Mouse (Mus musculus) myocyte (in vitro differentiated cells): ENCODE measurements around the gene Ccl25. TPM values are rescaled to one million over a fixed set of nuclear protein-coding genes. Genes with fewer than 3 reads are reported as not detected.
A peak's percentile ranks its signal among the peaks of the same experiment; 100 is the strongest.

Experiments
- H3K27me3 ChIP-seq: one replicate; pipeline ENCODE4 v1.6.1; 2011; ENCODE audit not compliant: control insufficient read depth, insufficient read depth, insufficient read length
- H3K36me3 ChIP-seq: one replicate; pipeline ENCODE4 v1.6.1; 2011; ENCODE audit not compliant: control insufficient read depth, insufficient read depth
- H3K4me2 ChIP-seq: one replicate; pipeline ENCODE4 v1.6.1; 2011; ENCODE audit warnings: low read depth, control low read depth
- H3K4me3 ChIP-seq: one replicate; pipeline ENCODE4 v1.5.1; 2011; ENCODE audit warnings: mild to moderate bottlenecking, control low read depth, moderate library complexity
- H3K79me2 ChIP-seq: one replicate; pipeline ENCODE4 v1.6.1; 2011; ENCODE audit not compliant: control insufficient read depth, insufficient read depth
- H3ac ChIP-seq: one replicate; pipeline ENCODE4 v1.6.1; 2011; ENCODE audit not compliant: control insufficient read depth, insufficient read length
- CEBPB ChIP-seq: IDR thresholded peaks from 2 replicates; pipeline ENCODE4 v1.6.1; 2011; ENCODE audit warnings: mild to moderate bottlenecking, moderate library complexity; ENCODE audit not compliant: poor library complexity, insufficient read depth, severe bottlenecking
- E2F4 ChIP-seq: IDR thresholded peaks from one replicate; pipeline ENCODE4 v1.6.1; 2011; ENCODE audit warnings: mild to moderate bottlenecking, control low read depth, moderate library complexity; ENCODE audit not compliant: insufficient read depth
- MAX ChIP-seq: IDR thresholded peaks from one replicate; pipeline ENCODE4 v1.6.1; 2011; ENCODE audit warnings: low read depth, mild to moderate bottlenecking, control low read depth
- MYOD1 ChIP-seq, 3 experiments: IDR thresholded peaks; one replicate each; pipeline ENCODE4 v1.6.1; 2011; ENCODE audit warnings: control low read depth in 2 of 3, low read depth in 2 of 3, mild to moderate bottlenecking in 2 of 3, moderate library complexity in 1 of 3; ENCODE audit not compliant: insufficient read length in 2 of 3, control insufficient read depth in 1 of 3
- MYOG ChIP-seq, 3 experiments: IDR thresholded peaks; one replicate each; pipeline ENCODE4 v1.6.1; 2011; ENCODE audit warnings: control low read depth in 2 of 3, low read depth in 2 of 3, mild to moderate bottlenecking in 2 of 3; ENCODE audit not compliant: insufficient read length in 2 of 3, control insufficient read depth in 1 of 3, insufficient read depth in 1 of 3
- POLR2A ChIP-seq: IDR thresholded peaks from one replicate; pipeline ENCODE4 v1.6.1; 2011; ENCODE audit warnings: low read depth, mild to moderate bottlenecking, control low read depth, moderate library complexity; ENCODE audit not compliant: insufficient read length
- POLR2AphosphoS2 ChIP-seq: IDR thresholded peaks from one replicate; pipeline ENCODE4 v1.6.1; 2011; ENCODE audit warnings: low read depth, control low read depth; ENCODE audit not compliant: insufficient read length
- REST ChIP-seq: IDR thresholded peaks from one replicate; pipeline ENCODE4 v1.6.1; 2011; ENCODE audit warnings: mild to moderate bottlenecking, control low read depth, moderate library complexity; ENCODE audit not compliant: insufficient read depth, insufficient read length
- SRF ChIP-seq: IDR thresholded peaks from one replicate; pipeline ENCODE4 v1.6.1; 2011; ENCODE audit warnings: low read depth; ENCODE audit not compliant: control insufficient read depth, insufficient read length
- TCF12 ChIP-seq: IDR thresholded peaks from one replicate; pipeline ENCODE4 v1.6.1; 2011; ENCODE audit warnings: mild to moderate bottlenecking, control low read depth; ENCODE audit not compliant: poor library complexity, insufficient read depth, severe bottlenecking
- TCF3 ChIP-seq: IDR thresholded peaks from one replicate; pipeline ENCODE4 v1.6.1; 2011; ENCODE audit warnings: low read depth, control low read depth; ENCODE audit not compliant: insufficient read length
- USF1 ChIP-seq: IDR thresholded peaks from one replicate; pipeline ENCODE4 v1.6.1; 2011; ENCODE audit warnings: low read depth, mild to moderate bottlenecking, control low read depth, moderate library complexity
- polyA plus RNA-seq: library from polyadenylated mRNA; unstranded; fragments of >200 nt; fragmentation: generic; extraction: Trizol; gene quantifications from one replicate; pipeline ENCODE4 v1.2.1, GENCODE M21; 2012; ENCODE audit warnings: missing spikeins

Gene Ccl25
- 6.7 TPM for polyA plus RNA-seq

DNA sequence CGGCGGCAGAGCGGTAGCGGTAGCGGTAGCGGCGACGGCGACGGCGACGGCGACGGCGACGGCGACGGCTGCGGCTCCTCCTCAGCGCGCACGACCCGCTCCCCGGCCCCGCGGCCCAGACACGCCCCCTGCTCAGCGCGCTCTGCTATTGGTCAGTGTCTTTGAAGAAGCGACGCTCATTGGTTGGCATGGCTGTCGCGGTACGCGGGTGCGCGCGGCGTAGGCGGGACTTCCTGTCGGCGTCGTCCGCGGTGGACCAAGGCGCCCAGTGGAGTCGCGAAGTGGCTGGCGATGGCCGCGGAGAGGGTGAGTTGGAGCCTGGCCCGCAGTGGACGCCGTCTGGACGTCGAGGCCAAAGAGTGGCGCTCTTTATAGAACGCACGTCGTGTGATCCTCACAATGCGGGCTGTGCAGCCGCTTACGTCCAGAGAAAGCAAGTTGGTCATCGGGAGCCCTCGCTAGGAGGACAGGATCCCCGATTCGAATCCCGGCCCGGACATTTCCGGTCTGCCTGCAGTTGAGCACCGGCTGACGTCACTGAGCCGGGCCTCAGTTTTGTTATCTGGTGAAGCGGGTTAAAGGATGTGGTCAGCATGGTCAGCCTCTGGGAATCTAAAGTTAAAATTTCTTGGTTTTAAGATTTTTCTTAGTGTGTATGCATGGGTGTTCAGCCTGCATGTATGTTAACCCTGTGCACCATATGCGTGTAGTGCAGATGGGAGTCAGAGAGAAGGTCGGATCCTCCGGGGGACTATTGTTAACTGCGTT, at the start of gene Ccl25, which contains the start of gene Elavl1:
Gene Ccl25 (plus strand): TSS at position 228 of the 768 bp plus-strand sequence.
Gene Elavl1 (minus strand): TSS at position 431 of the 768 bp plus-strand sequence.
- no peaks in the 10 kb centered on the region for H3K27me3 ChIP-seq
- peaks cover 31% of the 10 kb centered on the region for H3K36me3 ChIP-seq
- peaks cover 78% of the 10 kb centered on the region for H3K79me2 ChIP-seq
- peak within 1 kb of the TSS; percentile 90 for H3K4me2 ChIP-seq
- H3ac ChIP-seq: peak within 1 kb of the TSS; percentile 85
- peak within 1 kb of the TSS; percentile 72 for H3K4me3 ChIP-seq
- TF ChIP-seq POLR2AphosphoS2 (peak; percentile 87), MYOG (IDR thresholded peaks at IDR 0.05; ENCODE audit: control insufficient read depth in 1 of 3, insufficient read depth in 1 of 3, insufficient read length in 2 of 3, low read depth in 2 of 3) (no peak), POLR2A (peak; percentile 88)

DNA sequence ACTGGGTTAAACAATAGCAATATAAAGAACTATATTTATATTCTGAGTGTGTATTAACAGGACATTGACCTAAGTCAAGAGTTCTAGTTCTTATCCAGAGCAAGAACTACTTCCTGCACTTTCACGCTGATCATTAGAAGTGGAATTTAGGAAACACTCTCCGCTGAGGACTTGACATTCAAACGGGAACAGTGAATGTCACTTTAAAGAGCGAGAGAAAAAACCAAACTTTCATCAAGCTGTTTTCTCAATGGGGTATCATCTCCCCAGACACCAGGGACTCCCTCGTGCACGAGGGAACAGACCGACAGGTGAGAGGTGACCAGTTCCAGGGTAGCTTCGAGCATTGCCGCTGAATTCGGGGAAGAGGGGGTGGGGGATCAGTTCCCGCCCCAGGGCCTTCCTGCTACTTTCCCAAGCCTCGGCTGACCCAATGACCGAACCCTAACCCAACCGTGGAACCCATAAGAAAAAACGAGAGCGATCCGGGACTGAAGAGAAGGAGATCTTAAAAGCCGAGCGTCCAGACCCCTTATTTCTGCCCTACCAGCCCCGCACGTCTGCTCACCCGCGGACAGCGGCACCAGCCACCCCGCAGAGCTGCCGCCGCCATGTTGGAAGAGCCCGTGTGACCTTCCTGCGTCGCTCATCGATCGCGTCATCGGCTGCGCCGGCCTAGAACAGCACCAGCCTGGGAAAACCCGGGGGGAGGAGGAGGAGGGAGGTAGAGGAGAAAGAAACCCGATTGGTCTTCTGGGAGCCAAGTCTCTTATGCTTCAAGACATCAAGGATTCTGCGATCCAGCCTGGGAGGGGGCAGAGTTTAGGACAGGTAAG, 49.5 kb upstream of the Ccl25 start, which contains the start of gene Timm44:
Gene Timm44 (minus strand): TSS at position 639 of the 836 bp plus-strand sequence.
- Histone ChIP-seq H3K79me2 (peaks cover 16% of the 10 kb centered on the region), H3K4me2 (peak within 1 kb of the TSS; percentile 92), H3K4me3 (peak within 1 kb of the TSS; percentile 57), H3K36me3 (peaks cover 7% of the 10 kb centered on the region), H3ac (peak within 1 kb of the TSS; percentile 10), H3K27me3 (no peaks in the 10 kb centered on the region)
- TF ChIP-seq SRF (peak; percentile 83), MYOD1 (IDR thresholded peaks at IDR 0.05; ENCODE audit: control insufficient read depth in 1 of 3, insufficient read length in 2 of 3, low read depth in 2 of 3) (no peak), POLR2AphosphoS2 (peak; percentile 93), USF1 (peak; percentile 80), REST (peak; percentile 13), TCF3 (no peak), TCF12 (no peak), POLR2A (peak; percentile 90), MYOG (IDR thresholded peaks at IDR 0.05; ENCODE audit: control insufficient read depth in 1 of 3, insufficient read depth in 1 of 3, insufficient read length in 2 of 3, low read depth in 2 of 3) (peak in 1 of 3 experiments; percentile 23), CEBPB (no peak)

GRCm38 (mm10) chr8:4276111-4276465, 48.9 kb upstream of the Ccl25 start:
- Histone ChIP-seq H3K27me3 (no peaks in the 10 kb centered on the region), H3K79me2 (peaks cover 16% of the 10 kb centered on the region), H3ac (peak overlapping the region; percentile 10), H3K4me3 (peak overlapping the region; percentile 57), H3K36me3 (peaks cover 7% of the 10 kb centered on the region), H3K4me2 (peak overlapping the region; percentile 82)
- TF ChIP-seq MYOG (IDR thresholded peaks at IDR 0.05; ENCODE audit: control insufficient read depth in 1 of 3, insufficient read depth in 1 of 3, insufficient read length in 2 of 3, low read depth in 2 of 3) (no peak), TCF12 (no peak), TCF3 (no peak), CEBPB (no peak), REST (no peak), USF1 (no peak), SRF (no peak), MAX (no peak), POLR2AphosphoS2 (no peak), E2F4 (no peak), POLR2A (no peak), MYOD1 (IDR thresholded peaks at IDR 0.05; ENCODE audit: control insufficient read depth in 1 of 3, insufficient read length in 2 of 3, low read depth in 2 of 3) (no peak)

DNA sequence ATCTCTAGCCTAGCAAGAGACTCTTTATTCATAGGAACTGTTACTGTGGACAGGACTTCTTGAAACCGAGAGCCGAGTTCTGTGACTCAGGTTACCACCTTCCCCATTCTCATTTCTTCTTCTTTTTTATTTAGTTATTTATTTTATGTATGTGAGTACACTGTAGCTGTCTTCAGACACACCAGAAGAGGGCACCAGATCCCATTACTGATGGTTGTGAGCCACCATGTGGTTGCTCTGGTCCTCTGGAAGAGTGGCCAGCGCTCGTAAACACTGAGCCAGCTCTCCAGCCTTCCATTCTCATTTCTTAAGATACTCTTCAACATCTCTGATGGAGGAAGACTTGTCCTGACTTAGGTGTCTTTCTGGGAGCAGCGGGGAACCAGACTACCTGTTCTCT, 32.3 kb upstream of the Ccl25 start:
- Histone ChIP-seq H3K79me2 (no peaks in the 10 kb centered on the region), H3K36me3 (peaks cover 92% of the 10 kb centered on the region), H3K4me2 (no peak overlapping the region), H3K27me3 (no peaks in the 10 kb centered on the region), H3ac (no peak overlapping the region), H3K4me3 (no peak overlapping the region)
- no peak for TF ChIP-seq SRF
- TF ChIP-seq MYOG (IDR thresholded peaks at IDR 0.05; ENCODE audit: control insufficient read depth in 1 of 3, insufficient read depth in 1 of 3, insufficient read length in 2 of 3, low read depth in 2 of 3): no peak
- TF ChIP-seq CEBPB: no peak
- no peak for TF ChIP-seq TCF12
- TF ChIP-seq MYOD1 (IDR thresholded peaks at IDR 0.05; ENCODE audit: control insufficient read depth in 1 of 3, insufficient read length in 2 of 3, low read depth in 2 of 3): no peak
- no peak for TF ChIP-seq TCF3
- no peak for TF ChIP-seq USF1
- TF ChIP-seq POLR2AphosphoS2: no peak
- TF ChIP-seq E2F4: no peak
- TF ChIP-seq REST: no peak
- TF ChIP-seq MAX: no peak
- no peak for TF ChIP-seq POLR2A
